Mouse (Mus musculus) ES-Bruce4 (cell line): ENCODE results near the gene Phkb. TPM values are rescaled to one million over a fixed set of nuclear protein-coding genes. Genes with fewer than 3 reads are reported as not detected.

ENCODE experiments used
- H3K27ac ChIP-seq: 2 replicates; pipeline ENCODE4 v1.5.1; 2012; ENCODE audit warnings: low read length, inconsistent platforms; ENCODE audit not compliant: insufficient read depth
- H3K27me3 ChIP-seq: 2 replicates; pipeline ENCODE4 v1.6.1; 2012; ENCODE audit warnings: mild to moderate bottlenecking, low read length, inconsistent platforms; ENCODE audit not compliant: control insufficient read depth, poor library complexity, insufficient read depth, severe bottlenecking
- H3K36me3 ChIP-seq: 2 replicates; pipeline ENCODE4 v1.6.1; 2012; ENCODE audit warnings: inconsistent platforms, mild to moderate bottlenecking, low read length, moderate library complexity; ENCODE audit not compliant: control insufficient read depth, poor library complexity, insufficient read depth, severe bottlenecking
- H3K4me1 ChIP-seq: one replicate; pipeline ENCODE4 v1.8.1; 2011; ENCODE audit warnings: low read length; ENCODE audit not compliant: control insufficient read depth, insufficient read depth
- H3K4me3 ChIP-seq: 2 replicates; pipeline ENCODE4 v1.5.1; 2011; ENCODE audit warnings: low read depth, mild to moderate bottlenecking, low read length
- H3K9ac ChIP-seq: 2 replicates; pipeline ENCODE4 v1.6.1; 2012; ENCODE audit warnings: low read depth, mild to moderate bottlenecking, inconsistent platforms; ENCODE audit not compliant: poor library complexity, severe bottlenecking
- H3K9me3 ChIP-seq: replicated peaks from 2 replicates; pipeline ENCODE4 v1.6.1; 2012; ENCODE audit warnings: mild to moderate bottlenecking, low read length, inconsistent platforms; ENCODE audit not compliant: control insufficient read depth, poor library complexity, insufficient read depth, severe bottlenecking
- CTCF ChIP-seq: IDR thresholded peaks from one replicate; pipeline ENCODE4 v1.8.1; 2011; ENCODE audit warnings: low read depth, low read length
- EP300 ChIP-seq: IDR thresholded peaks from 2 replicates; pipeline ENCODE4 v1.6.1; 2011; ENCODE audit warnings: low read depth, low read length; ENCODE audit not compliant: insufficient read depth
- POLR2A ChIP-seq: IDR thresholded peaks from one replicate; pipeline ENCODE4 v1.8.1; 2011; ENCODE audit warnings: low read length; ENCODE audit not compliant: insufficient read depth
- polyA plus RNA-seq: library from polyadenylated mRNA; stranded (reverse); fragments of >200 nt; gene quantifications from 2 replicates; pipeline ENCODE4 v1.2.4, GENCODE M21; 2011; ENCODE audit warnings: low read depth; ENCODE audit not compliant: missing spikeins, insufficient read depth, insufficient read length

The Phkb gene
- polyA plus RNA-seq, 1 experiment, result 24.7 TPM

DNA sequence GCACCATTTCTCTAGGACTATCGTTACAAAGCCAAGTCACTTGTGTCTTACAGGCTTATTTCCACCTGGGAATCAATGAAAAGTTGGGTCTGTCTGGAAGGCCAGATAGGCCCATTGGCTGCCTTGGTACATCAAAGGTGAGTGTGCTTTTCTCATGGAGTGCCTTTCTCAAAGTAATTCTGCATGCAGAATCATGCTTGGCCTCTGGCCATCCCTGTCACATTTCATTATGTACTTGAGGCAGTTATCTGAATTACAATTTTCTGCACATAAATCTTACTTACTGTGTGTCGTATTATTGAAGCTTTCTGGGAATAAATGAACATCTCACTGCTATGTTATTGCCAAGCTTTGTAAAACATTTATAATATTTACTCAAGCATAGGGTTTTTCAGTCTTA is 176.0 kb downstream of the Phkb start:
- Histone ChIP-seq H3K27ac (no peak overlapping the region), H3K36me3 (no peaks in the 10 kb centered on the region; the same call in 1 of the 2 replicates), H3K9ac (no peak overlapping the region), H3K4me1 (no peaks in the 10 kb centered on the region), H3K27me3 (no peaks in the 10 kb centered on the region), H3K4me3 (no peak overlapping the region), H3K9me3 (no peaks in the 10 kb centered on the region)
- no peak for TF ChIP-seq EP300
- no peak for TF ChIP-seq CTCF
- TF ChIP-seq POLR2A, result no peak

DNA sequence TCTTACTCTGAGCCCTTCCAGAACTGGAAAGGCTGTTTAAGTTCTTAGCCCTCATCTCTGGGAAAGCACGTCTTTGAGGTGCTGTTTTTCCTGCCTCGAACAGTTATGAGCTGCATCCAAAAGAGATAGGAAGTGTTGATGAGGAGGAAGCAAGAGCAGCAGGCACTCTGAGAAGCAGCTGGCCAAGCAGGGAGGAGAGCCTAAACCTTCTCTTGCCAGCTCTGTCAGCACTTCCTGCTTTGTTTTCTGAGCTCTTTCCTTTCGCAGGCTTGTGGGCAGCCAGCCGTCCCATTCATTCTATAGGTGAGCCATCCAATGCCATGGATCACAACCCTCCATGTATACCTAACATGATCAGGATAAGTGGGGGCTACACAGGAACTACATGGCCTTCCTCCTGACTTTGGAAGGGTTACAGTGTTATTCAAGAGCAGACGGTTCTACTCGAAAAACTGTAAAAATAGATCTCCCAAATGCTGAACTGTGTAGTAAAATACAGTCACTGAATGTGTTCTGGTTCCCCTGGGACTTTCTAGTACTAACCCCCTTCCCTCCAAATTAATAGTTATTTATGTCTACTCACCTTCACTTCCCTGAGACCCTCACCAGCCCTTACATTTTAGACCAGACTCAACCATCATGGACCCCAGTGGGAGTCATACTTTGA is 188.0 kb downstream of the Phkb start:
- H3K36me3 ChIP-seq, result no peaks in the 10 kb centered on the region
- no peak overlapping the region for H3K4me3 ChIP-seq
- no peak for TF ChIP-seq EP300
- TF ChIP-seq CTCF, result no peak
- TF ChIP-seq POLR2A, result no peak
- H3K4me1 ChIP-seq, result no peaks in the 10 kb centered on the region
- no peak overlapping the region for H3K27ac ChIP-seq
- H3K27me3 ChIP-seq, result no peaks in the 10 kb centered on the region
- H3K9ac ChIP-seq, result no peak overlapping the region
- no peaks in the 10 kb centered on the region for H3K9me3 ChIP-seq

DNA sequence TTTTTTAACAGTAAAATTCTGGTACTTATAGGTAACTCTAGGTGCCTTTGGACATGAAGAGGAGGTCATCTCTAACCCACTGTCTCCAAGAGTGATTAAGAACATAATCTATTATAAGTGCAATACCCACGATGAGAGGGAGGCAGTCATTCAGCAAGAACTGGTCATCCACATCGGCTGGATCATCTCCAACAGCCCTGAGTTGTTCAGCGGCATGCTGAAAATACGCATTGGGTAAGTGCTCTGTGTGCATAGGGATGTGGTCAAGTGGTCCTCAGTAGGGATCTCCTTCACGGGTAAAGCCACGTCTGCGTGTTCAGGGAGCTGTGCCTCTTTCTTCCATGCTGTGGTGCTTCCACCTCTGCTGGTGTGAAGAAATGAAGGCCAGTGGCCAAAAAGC is 188.7 kb downstream of the Phkb start:
- no peaks in the 10 kb centered on the region for H3K36me3 ChIP-seq
- no peak overlapping the region for H3K4me3 ChIP-seq
- H3K9ac ChIP-seq, result no peak overlapping the region
- TF ChIP-seq EP300, result no peak
- no peak for TF ChIP-seq POLR2A
- H3K4me1 ChIP-seq, result no peaks in the 10 kb centered on the region
- H3K27ac ChIP-seq, result no peak overlapping the region
- no peaks in the 10 kb centered on the region for H3K9me3 ChIP-seq
- H3K27me3 ChIP-seq, result no peaks in the 10 kb centered on the region

DNA sequence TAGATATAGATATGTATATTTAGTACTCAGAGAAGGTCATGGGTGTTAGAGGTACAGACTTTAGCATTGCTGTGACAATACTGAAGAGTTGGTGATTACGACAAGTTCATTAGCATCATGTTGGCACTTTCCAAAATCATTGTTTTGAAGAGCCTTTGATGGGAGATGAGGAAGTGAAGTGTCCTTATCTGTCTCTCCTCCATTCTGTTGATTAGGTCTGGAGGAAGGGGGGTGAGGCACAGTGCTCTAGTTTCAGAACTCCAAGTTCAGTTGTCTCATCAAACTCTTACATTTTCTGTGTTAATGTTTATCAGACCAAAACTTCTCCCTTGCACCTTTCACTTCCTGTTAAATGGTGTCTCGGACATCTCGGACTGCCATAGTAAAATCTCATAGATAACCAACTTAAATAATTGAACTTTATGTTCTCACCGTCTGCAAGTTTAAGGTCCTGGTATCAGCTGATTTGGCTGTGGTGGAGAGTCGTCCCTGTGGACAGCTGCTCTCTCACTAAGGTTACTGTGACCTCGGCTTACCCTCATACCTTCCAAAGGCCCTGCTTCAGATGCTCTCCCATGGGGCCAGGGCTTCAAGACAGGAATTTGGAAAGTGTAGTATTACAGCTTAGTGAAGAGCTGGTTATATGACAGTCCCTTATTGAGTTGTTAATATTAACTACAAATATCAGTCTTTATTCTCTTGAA is 194.1 kb downstream of the Phkb start:
- no peak for TF ChIP-seq EP300
- no peak for TF ChIP-seq CTCF
- TF ChIP-seq POLR2A, result no peak
- H3K27ac ChIP-seq, result no peak overlapping the region
- no peaks in the 10 kb centered on the region for H3K4me1 ChIP-seq
- no peaks in the 10 kb centered on the region for H3K27me3 ChIP-seq
- H3K9ac ChIP-seq, result no peak overlapping the region
- no peak overlapping the region for H3K4me3 ChIP-seq
- H3K9me3 ChIP-seq, result no peaks in the 10 kb centered on the region
- no peaks in the 10 kb centered on the region for H3K36me3 ChIP-seq

DNA sequence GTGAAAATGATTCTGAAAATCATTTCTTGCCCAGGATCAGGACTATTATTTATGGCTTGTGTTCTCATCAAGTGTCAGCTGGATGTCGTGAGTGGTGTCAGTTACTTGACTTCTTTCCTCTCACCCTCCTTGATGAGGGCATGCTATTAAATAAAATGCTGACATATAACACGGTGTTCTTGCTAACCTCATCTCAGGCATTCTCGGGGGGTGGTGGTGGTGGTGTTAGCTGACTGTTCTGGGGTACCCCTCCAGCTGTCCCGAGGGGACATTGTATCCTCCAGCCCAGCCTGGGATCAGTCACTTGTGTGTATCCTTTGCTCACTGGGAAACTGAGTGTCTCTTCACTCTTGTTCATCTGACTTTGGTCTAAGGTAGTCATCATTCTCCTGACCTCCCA is 194.6 kb downstream of the Phkb start:
- no peak overlapping the region for H3K4me3 ChIP-seq
- no peak for TF ChIP-seq EP300
- no peak for TF ChIP-seq POLR2A
- no peak for TF ChIP-seq CTCF

DNA sequence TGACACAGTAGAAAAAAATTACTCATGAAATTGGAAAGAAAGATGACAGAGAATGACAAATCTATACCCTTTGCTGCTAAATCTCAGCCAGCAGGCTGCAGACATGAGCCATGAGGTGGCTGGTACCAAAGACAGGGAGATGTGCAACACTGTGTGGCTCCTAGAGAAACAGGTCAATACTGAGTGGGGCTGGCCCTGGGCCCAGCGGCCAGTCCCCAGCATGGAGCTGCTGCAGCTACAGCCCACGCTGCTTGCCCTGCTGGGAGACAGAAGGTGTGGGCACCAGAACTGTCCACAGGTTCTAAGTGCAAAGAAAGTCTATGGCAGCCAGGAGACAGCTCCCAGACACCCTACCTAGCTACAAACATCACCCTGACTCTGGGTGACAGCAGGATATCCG is 197.7 kb downstream of the Phkb start:
- Histone ChIP-seq H3K9me3 (no peaks in the 10 kb centered on the region), H3K4me3 (no peak overlapping the region), H3K27ac (no peak overlapping the region), H3K9ac (no peak overlapping the region), H3K4me1 (no peaks in the 10 kb centered on the region), H3K36me3 (no peaks in the 10 kb centered on the region), H3K27me3 (no peaks in the 10 kb centered on the region)
- TF ChIP-seq CTCF (no peak), POLR2A (no peak), EP300 (no peak)

More for the DNA sequence above, 194.6 kb downstream of the Phkb start:
- H3K27me3 ChIP-seq, result no peaks in the 10 kb centered on the region
- H3K36me3 ChIP-seq, result no peaks in the 10 kb centered on the region
- H3K9ac ChIP-seq, result no peak overlapping the region
- H3K4me1 ChIP-seq, result no peaks in the 10 kb centered on the region
- H3K27ac ChIP-seq, result no peak overlapping the region
- no peaks in the 10 kb centered on the region for H3K9me3 ChIP-seq
